Mouse (Mus musculus) CD4-positive helper T cell, adult 2 months (primary cell): ENCODE results near the gene Actl7b.

ENCODE experiments used
- DNase-seq: peaks from one replicate; pipeline ENCODE4 v3.0.0-alpha.2; 2012; ENCODE audit warnings: low read depth, missing footprints, low spot score

Gene Actl7b

DNA sequence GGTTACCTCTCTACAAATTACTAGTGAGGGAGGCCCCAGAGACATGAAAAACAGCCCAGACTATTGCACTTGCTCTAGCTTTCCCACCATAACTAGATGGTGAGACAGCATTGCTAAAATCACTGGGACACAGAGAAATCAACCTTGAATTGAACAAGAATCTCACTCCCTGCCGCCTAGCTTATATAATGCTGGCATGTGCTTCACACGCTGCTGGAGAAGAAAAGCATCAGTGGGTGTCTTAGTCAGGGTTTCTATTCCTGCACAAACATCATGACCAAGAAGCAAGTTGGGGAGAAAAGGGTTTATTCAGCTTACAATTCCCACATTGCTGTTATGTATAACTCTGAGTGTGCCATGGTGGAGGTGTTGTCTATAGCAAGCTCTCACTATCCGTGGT lies 28.1 kb downstream of the Actl7b start:
- DNase-seq, result no peak

DNA sequence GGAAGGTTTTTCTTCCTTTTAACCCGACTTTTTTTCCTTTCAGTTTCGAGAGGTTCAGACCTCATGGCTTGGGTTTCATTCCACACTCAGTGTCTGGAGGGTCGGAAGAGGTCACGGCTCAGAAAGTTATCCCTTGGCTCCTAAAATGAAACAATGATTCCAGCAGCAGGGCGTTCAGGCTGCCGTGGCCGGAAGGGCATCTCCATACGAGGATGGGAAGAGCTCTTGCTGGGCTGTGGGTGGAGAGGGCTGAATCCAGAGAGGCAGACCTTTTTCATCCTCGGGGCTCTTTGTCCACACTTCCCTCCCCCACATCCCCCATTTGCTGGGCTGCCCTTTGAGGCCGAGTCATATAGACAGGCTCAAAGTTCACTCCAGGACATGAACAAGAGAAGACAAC lies 39.0 kb downstream of the Actl7b start:
- no peak for DNase-seq

DNA sequence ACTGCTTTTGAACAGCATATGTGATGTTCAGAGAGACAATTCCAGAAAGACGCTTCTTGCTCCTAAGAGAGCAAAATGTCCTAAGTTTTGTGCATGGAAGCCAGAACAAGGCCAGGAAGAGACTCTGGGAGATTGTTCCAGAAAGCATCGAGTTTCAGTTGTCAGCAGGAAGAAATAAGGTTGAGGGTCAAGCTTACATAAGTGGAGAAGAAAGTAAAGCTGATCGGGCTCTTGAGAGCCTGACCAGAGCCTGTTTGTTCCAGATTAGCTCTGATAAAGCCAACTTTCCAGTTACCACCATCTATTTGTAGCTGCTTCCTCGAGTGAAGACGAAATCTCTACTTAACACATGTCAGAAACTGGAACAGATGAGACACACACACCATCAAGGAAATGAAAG lies 42.6 kb downstream of the Actl7b start:
- no peak for DNase-seq

DNA sequence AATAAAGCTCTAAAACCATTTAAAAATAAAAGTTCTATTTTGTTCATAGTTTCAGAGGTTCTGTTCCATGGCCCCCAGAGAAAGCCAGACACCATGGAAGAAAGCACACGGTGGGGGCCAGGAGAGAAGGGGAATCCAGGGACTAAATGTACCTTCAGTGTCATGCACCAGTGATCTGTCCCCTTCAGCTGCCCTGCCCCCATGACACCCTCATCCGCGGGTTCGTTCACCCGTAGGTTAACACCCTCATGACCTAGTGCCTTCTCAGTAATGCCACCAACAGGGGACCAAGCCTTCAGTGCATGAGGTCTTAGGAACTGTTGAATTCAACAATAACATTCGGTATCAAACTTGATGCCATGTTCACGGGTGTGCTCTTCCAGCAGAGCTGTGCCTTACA lies 44.8 kb downstream of the Actl7b start:
- DNase-seq, result no peak
